Mouse (Mus musculus) left cerebral cortex, postnatal 36 days (tissue): ENCODE results near the gene Mpzl3. TPM values are rescaled to one million over a fixed set of nuclear protein-coding genes. Genes with fewer than 3 reads are reported as not detected.

Experiments
- DNase-seq, 2 experiments: peaks; one replicate each; pipeline ENCODE4 v3.0.0; 2021 to 2022; ENCODE audit warnings: low spot score in 2 of 2, mixed read lengths in 1 of 2
- intact Hi-C: fragments of 180-260 bp; cut with DNase I; formaldehyde crosslinking; loops from one replicate; pipeline ENCODE4 v1.15.1; 2025
- total RNA-seq, 2 experiments: library from RNA; stranded (reverse); gene quantifications; 2 replicates each; pipeline ENCODE4 v1.2.3; 2021

Mpzl3 gene
- total RNA-seq, 2 experiments from 2014 or later, result 4.3 to 4.6 TPM

GRCm38 (mm10) chr9:45041131-45041838, 13.7 kb upstream of the Mpzl3 start:
- no peak for DNase-seq
- intact Hi-C loops, result no loop called here

GRCm38 (mm10) chr9:45042056-45042720, 12.8 kb upstream of the Mpzl3 start:
- DNase-seq, result no peak
- intact Hi-C loops, result no loop called here

- intact Hi-C loops, result no loop called here
These were observed 12.0 kb upstream of the Mpzl3 start for GRCm38 (mm10) chr9:45042947-45043346.

GRCm38 (mm10) chr9:45046973-45047372, 8.0 kb upstream of the Mpzl3 start:
- DNase-seq, result no peak
- intact Hi-C loops, result no loop called here

More at GRCm38 (mm10) chr9:45042947-45043346, 12.0 kb upstream of the Mpzl3 start:
- DNase-seq, result no peak

- no peak for DNase-seq
- intact Hi-C loops, result no loop called here
These were observed 6.5 kb upstream of the Mpzl3 start for GRCm38 (mm10) chr9:45048511-45048910.

- intact Hi-C loops, result no loop called here
These were observed 5.3 kb upstream of the Mpzl3 start for GRCm38 (mm10) chr9:45049731-45050130.

GRCm38 (mm10) chr9:45050301-45050700, 4.7 kb upstream of the Mpzl3 start:
- intact Hi-C loops, result no loop called here
- DNase-seq, result no peak

More at GRCm38 (mm10) chr9:45049731-45050130, 5.3 kb upstream of the Mpzl3 start:
- DNase-seq, result no peak

- no peak for DNase-seq
- intact Hi-C loops, result loop anchor here (5.0 kb wide), 2 partner anchors 59 to 91 kb away; partner anchors contain the start of genes Scn2b and Ube4a
These were observed 3.4 kb downstream of the Mpzl3 start for GRCm38 (mm10) chr9:45058304-45058940.

- no peak for DNase-seq
- intact Hi-C loops, result no loop called here
These were observed 5.2 kb downstream of the Mpzl3 start for GRCm38 (mm10) chr9:45060151-45060550.

- intact Hi-C loops, result no loop called here
- no peak for DNase-seq
These were observed 7.7 kb downstream of the Mpzl3 start for GRCm38 (mm10) chr9:45062677-45063076.

GRCm38 (mm10) chr9:45064421-45064820, 9.4 kb downstream of the Mpzl3 start:
- intact Hi-C loops, result no loop called here
- no peak for DNase-seq

GRCm38 (mm10) chr9:45066735-45067134, 11.7 kb downstream of the Mpzl3 start:
- intact Hi-C loops, result no loop called here
- DNase-seq, result no peak

- no peak for DNase-seq
- intact Hi-C loops, result no loop called here
These were observed 16.8 kb downstream of the Mpzl3 start for GRCm38 (mm10) chr9:45071800-45072199.

- DNase-seq, result no peak
- intact Hi-C loops, result no loop called here
These were observed 22.9 kb downstream of the Mpzl3 start for GRCm38 (mm10) chr9:45077859-45078258.

GRCm38 (mm10) chr9:45079011-45079410, 24.0 kb downstream of the Mpzl3 start, which contains the start of gene Jaml:
Gene Jaml, plus strand, starts transcription at chr9:45079183.
- DNase-seq, result no peak
- intact Hi-C loops, result no loop called here

GRCm38 (mm10) chr9:45083132-45083531, 28.1 kb downstream of the Mpzl3 start:
- DNase-seq, result no peak
- intact Hi-C loops, result no loop called here

- intact Hi-C loops, result no loop called here
- DNase-seq, result no peak
These were observed 29.6 kb downstream of the Mpzl3 start for GRCm38 (mm10) chr9:45084556-45084955.

GRCm38 (mm10) chr9:45085741-45086690, 31.0 kb downstream of the Mpzl3 start:
- intact Hi-C loops, result no loop called here

GRCm38 (mm10) chr9:45088040-45088439, 33.1 kb downstream of the Mpzl3 start:
- DNase-seq, result no peak
- intact Hi-C loops, result no loop called here

More at GRCm38 (mm10) chr9:45085741-45086690, 31.0 kb downstream of the Mpzl3 start:
- DNase-seq, result no peak
